Mouse (Mus musculus) right cerebral cortex, adult 18-20 months (tissue): ENCODE data around the gene Zfp740.
A peak's percentile ranks its signal among the peaks of the same experiment; 100 is the strongest.
"Not testable (repeated sequence)": the region's sequence is repeated elsewhere in the genome, so short reads cannot be mapped to it uniquely, and the experiment has no call there.

ENCODE experiments used
- DNase-seq: peaks from one replicate; pipeline ENCODE4 v3.0.0; 2022; ENCODE audit warnings: mixed read lengths

Gene Zfp740

GRCm38 (mm10) chr15:102192820-102193386 is 10.1 kb upstream of the Zfp740 start:
- DNase-seq = no peak

DNA sequence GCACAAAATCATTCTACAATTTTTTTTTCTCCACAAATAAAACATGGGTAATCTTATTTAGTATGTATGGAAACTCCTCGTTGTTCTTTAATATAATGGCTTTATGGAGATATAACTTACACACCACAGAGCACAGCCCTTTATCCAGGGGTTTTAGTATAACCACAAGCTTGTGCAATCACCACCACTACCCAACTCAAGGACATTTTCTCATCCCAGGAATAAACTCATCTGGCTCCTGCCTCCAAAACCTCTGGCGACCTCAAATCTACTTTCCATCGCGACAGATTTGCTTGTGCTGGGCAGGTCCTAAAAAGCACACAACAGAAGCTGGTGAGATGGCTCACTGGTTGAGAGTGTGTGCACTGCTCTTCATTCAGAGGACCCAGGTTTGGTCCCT is 9.4 kb upstream of the Zfp740 start:
- no peak for DNase-seq

DNA sequence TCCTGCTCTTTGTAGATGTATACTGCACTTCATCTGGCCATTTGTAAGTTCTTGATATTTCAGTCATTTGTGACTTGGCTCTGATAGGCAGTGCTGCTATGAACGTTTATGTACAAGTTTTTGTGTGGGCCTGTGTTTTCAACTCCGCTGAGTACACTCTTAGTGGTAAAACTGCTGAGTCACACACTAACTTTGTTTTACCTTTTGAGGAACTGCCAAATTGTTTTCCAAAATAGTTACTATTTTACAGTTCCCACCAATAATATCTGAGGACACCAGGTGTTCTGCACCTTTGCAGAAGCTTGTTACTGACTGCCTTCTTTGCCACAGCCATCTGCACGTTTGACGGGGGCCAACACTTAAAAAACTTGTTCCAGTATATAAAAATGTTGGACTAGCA is 8.6 kb upstream of the Zfp740 start:
- no peak for DNase-seq

DNA sequence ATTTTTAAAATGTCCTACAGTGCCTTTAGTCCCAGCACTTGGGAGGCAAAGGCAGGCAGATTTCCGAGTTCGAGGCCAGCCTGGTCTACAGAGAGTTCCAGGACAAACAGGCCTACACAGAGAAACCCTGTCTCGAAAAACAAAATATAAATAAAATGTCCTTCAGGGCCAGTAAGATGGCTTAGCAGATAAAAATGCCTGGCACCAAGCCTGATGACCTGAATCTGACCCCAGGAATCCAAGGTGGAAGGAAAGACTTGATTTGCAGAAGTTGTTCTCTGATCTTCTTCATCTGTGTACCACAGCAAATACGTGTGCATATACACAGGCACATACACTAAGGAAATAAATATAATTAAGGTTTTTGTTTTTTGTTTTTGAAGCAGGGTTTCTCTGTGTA is 7.7 kb upstream of the Zfp740 start:
- DNase-seq = no peak

GRCm38 (mm10) chr15:102198841-102199240 is 4.2 kb upstream of the Zfp740 start:
- no peak for DNase-seq

- DNase-seq = peak; percentile 78
Measured at GRCm38 (mm10) chr15:102203835-102204381, 859 bp downstream of the Zfp740 start.

DNA sequence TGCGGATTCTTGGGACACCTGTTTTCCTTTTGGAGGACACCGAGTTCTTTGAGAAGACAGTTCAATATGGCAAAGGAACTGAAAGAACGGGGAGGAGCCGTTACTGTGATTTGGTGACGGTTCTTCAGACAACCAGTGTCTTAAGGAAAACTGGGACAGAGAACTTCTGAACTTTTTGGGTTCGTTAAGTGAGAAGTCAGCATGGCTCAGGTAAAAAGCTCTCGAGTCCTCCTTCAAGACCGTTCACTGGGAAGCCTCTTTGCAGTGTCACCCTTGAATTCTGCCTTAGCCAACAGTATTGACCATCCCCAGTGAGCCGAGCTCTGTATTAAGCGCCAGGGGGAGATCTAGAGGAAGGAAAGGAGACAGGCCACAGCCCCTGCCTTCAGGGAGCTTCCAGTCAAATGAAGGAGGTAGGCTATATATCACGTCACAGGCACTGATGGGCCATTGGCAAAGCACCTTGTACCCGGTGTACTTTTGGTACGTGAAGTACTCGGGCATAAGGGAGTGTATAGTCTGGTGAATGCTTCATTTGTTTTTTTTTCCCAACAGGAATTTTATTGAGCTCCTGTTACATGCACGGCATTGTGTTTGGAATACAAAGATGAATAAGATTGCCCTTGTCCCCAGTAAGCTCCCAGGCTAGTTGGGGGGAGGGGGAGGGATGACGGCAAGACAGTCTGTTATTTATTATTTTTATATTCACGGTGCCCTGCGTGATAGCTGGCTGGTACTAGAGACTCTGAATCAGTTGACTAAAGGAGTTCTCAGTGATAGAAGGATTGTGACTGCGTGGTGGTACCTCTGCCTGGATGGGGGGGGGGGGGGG is 1.8 kb downstream of the Zfp740 start, which contains the start of gene Csad:
Csad (minus strand) TSS at position 51 of the 832 bp plus-strand sequence.
- peak; percentile 19 for DNase-seq

DNA sequence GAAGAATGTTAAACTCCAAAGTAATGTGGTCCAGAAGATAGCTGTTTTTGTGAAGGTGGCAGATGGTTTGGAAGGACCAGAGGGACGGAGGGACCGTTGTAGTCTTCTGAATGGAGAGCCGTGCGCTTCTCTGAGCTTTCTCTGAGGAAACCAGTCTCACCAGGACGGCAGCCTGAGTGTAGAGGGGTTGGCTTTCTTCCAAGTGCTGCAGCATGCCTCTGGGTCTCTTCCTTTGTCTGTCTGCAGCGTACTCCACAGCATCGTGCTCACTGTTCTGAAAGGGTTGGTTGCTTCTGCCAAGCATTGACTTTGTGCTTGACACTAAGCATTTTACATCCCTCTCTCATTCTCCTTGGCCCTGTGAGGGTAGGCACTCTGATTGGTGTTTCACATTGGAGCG is 2.7 kb downstream of the Zfp740 start:
- peak; percentile 57 for DNase-seq

DNA sequence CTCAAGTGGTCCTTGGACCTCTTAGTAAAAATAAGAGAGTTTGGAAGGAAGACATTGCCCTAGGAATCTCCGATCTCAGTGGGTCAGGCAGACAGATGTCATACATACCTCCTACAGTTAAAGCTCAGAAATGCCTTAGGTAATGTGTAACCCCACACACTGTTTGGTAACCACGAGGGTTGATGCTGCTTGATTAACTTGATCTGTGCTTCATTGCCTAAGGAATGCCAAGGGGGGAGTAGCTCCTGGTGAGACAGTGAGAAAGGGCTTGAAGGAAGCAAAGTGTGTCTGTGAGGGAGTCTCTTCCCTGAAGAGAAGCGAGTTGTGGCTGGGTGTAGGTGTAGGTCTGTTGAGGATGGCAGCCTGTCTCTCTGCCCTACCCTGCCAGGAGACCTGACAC is 4.3 kb downstream of the Zfp740 start:
- DNase-seq = no peak

- no peak for DNase-seq
Measured at GRCm38 (mm10) chr15:102208092-102208561, 5.1 kb downstream of the Zfp740 start.

GRCm38 (mm10) chr15:102209114-102209513 is 6.1 kb downstream of the Zfp740 start:
- DNase-seq = no peak

DNA sequence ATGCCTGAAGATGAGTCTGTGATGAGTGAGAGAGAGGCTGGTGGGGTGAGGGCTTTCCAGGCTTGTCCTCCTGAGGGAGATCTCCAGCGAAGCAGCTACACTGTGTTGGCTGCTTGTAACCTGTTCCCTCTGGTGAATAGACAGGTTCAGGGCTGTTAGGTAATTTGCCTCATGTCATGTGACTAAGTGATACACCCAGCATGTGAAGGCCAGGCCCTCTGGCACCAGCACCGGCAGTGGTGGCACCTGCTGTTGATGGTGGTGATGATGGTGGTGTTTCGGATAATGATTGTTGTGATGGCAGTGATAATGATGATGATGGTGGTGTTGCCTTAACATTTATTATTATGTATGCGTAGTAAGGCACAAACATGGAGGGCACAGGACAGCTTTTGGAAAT is 7.8 kb downstream of the Zfp740 start:
- DNase-seq = no peak

GRCm38 (mm10) chr15:102211895-102212294 is 8.8 kb downstream of the Zfp740 start:
- DNase-seq = no peak

DNA sequence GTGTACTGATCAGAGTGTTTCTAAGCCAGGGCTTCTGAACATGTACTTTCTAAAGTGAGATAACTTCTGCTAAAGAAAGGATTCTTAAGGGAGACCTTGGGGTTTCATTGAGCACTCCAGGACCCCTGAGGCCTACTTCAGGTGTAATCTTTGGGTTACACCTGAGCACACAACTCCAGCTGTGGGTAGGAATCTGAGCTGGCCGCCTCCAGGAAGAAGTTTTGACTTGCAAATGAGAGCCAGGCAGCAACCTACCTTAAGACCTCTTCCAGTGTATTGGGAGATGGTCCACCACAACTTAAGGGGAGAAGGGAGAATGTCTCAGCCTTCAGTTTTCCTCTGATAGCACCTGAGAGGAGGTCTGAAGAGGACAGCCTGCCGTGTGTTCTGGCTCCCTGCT is 11.1 kb downstream of the Zfp740 start:
- no peak for DNase-seq

DNA sequence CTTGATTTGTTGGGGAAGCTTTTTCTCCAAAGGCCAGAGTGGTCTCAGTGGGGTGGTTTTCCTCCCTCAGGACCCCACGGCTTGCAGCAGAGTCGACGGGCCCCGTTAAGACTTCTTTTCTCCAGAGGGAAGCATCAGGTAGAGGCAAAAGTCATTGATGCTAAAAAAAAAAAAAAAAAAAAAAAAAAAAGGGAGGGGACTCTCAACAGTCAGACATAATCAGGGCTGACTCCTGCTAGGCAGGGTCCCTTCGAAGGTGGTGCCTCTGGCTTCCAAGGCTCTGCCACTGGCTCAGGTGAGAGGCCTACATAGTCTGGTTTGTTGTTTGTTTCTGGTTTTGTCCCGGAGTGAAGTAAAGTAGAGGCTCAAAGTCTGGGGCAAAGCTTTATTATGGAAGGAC is 12.6 kb downstream of the Zfp740 start:
- DNase-seq = no peak

GRCm38 (mm10) chr15:102216459-102217228 is 13.6 kb downstream of the Zfp740 start:
- no peak for DNase-seq

DNA sequence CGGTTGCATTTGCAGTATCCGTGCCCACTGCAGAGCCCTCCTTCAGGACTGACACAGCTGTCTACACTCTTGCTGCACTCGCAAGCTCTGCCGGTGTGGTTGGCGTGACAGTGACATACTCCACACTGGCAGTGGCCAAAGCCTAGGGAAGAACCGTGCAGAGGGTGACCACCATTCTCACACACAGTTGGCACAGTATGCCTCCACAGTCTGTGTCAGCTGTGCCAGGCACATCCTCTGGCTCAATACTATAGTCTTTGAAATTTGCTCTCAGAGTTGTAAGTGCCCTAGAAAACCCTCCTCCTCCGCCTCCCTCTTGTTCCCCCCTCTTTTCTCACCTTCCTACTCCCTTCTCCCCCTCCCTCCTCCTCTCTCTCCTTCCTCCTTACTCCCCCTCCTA is 14.3 kb downstream of the Zfp740 start:
- no peak for DNase-seq

DNA sequence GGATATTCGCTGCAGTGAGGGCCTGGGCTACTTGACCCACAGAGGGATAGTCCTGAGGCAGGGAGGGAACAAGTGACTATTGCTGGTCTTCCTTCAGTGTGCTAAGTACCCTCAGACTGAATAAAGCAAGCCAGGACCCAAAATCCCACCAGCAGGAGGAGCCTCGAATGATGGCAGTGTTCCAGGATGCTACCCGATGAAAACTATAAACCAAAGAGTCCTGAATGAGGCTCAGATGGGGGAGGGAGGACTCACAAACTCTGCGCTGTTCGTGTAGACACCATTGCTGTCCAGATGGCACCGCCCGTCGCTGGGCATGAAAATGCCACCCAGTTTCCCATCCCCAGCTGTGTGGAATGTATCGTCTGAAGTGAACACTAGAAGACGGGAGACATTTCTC is 19.3 kb downstream of the Zfp740 start:
- DNase-seq = no peak

GRCm38 (mm10) chr15:102224186-102224991 is 21.3 kb downstream of the Zfp740 start:
- peak; percentile 80 for DNase-seq

DNA sequence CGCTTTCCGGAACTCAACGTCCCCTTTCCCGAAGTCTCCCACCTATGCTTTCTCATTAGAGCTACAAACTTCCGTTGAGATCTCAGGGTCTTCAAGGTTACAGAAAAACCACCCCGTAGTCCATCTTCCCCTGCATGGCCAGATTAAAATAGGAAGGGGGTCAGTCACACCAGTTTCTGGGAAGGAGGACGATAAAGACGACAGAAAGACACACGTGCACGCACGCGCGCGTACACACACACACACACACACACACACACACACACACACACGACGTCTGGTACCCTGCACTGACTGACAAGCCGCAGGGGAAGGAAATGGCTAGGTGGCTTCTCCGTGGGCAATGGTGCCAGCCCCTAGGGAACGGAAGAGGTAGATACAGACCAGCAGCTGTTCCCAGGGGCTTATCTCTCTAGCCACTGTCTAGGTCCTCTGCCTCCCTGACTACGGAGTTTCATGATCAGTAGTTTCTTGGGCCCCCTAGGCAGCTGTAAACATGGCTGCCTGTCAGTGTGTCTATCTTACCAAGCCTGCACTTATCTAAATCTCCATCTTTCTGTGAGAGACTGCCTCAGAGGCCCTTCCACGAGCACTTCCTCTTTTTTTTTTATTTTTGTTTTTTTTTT is 22.1 kb downstream of the Zfp740 start:
- no peak for DNase-seq

DNA sequence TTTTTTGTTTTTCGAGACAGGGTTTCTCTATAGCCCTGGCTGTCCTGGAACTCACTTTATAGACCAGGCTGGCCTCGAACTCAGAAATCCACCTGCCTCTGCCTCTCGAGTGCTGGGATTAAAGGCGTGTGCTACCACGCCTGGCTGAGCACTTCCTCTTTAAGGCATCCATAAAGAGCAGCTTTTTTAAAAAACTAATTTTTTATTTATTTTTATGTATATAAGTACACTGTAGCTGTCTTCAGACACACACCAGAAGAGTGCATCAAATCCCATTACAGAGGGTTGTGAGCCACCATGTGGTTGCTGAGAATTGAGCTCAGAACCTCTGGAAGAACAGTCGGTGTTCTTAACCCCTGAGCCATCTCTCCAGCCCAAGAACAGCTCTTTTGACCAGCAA is 22.6 kb downstream of the Zfp740 start:
- DNase-seq = not testable (repeated sequence)
